Mouse (Mus musculus) olfactory bulb, adult 2 months (tissue): ENCODE measurements around the gene Fgfr2. TPM values are rescaled to one million over a fixed set of nuclear protein-coding genes. Genes with fewer than 3 reads are reported as not detected.

Experiments used
- H3K27ac ChIP-seq: fragments of 200-500 bp; 2 replicates; pipeline ENCODE4 v1.5.1; 2012; ENCODE audit warnings: low read depth, low read length; ENCODE audit not compliant: insufficient read depth
- H3K4me1 ChIP-seq: fragments of 200-500 bp; 2 replicates; pipeline ENCODE4 v1.6.1; 2012; ENCODE audit warnings: low read length; ENCODE audit not compliant: control insufficient read depth, insufficient read depth
- H3K4me3 ChIP-seq: fragments of 200-500 bp; 2 replicates; pipeline ENCODE4 v1.5.1; 2012; ENCODE audit warnings: mild to moderate bottlenecking, low read depth, low read length, moderate library complexity; ENCODE audit not compliant: insufficient read depth
- CTCF ChIP-seq: fragments of 200-500 bp; IDR thresholded peaks from 2 replicates; pipeline ENCODE4 v1.5.1; 2012; ENCODE audit warnings: low read depth, mild to moderate bottlenecking, low read length, moderate library complexity; ENCODE audit not compliant: insufficient read depth
- POLR2A ChIP-seq: fragments of 200-500 bp; IDR thresholded peaks from 2 replicates; pipeline ENCODE4 v1.6.1; 2012; ENCODE audit warnings: mild to moderate bottlenecking, low read depth, low read length, moderate library complexity; ENCODE audit not compliant: insufficient read depth
- WGBS: fragments of 180-500 bp; shearing (Covaris S2); methylation state at CpG from one replicate; pipeline ENCODE4 v1.1.7; 2018; 5-methylcytosine and 5-hydroxymethylcytosine counted together
- polyA plus RNA-seq: library from polyadenylated mRNA; stranded (reverse); fragments of >200 nt; gene quantifications from 2 replicates; pipeline ENCODE4 v1.2.4, GENCODE M21; 2012; ENCODE audit warnings: low replicate concordance; ENCODE audit not compliant: missing spikeins, insufficient read depth, insufficient read length

Gene Fgfr2
- polyA plus RNA-seq, 1 experiment, result not detected

GRCm38 (mm10) chr7:130319799-130320556, 2803.2 kb downstream of the Fgfr2 start:
- H3K27ac ChIP-seq, result peak overlapping the region; percentile 15

GRCm38 (mm10) chr7:130316294-130316693, 2806.9 kb downstream of the Fgfr2 start:
- H3K4me3 ChIP-seq, result no peak overlapping the region
- H3K27ac ChIP-seq, result no peak overlapping the region
- 91% methylated on average over 3 of the region's 3 CpGs for WGBS
- no peak for TF ChIP-seq POLR2A
- no peak for TF ChIP-seq CTCF
- peaks cover 8% of the 10 kb centered on the region for H3K4me1 ChIP-seq

More at GRCm38 (mm10) chr7:130319799-130320556, 2803.2 kb downstream of the Fgfr2 start:
- H3K4me1 ChIP-seq, result peaks cover 8% of the 10 kb centered on the region
- WGBS, result 23% methylated on average over 8 of the region's 8 CpGs
- no peak overlapping the region for H3K4me3 ChIP-seq
- TF ChIP-seq POLR2A (no peak), CTCF (no peak)

GRCm38 (mm10) chr7:130315221-130315620, 2807.9 kb downstream of the Fgfr2 start:
- no peak overlapping the region for H3K4me3 ChIP-seq
- TF ChIP-seq CTCF, result no peak
- TF ChIP-seq POLR2A, result no peak
- peaks cover 6% of the 10 kb centered on the region for H3K4me1 ChIP-seq
- H3K27ac ChIP-seq, result no peak overlapping the region
- WGBS, result 90% methylated on average over 6 of the region's 6 CpGs

- TF ChIP-seq POLR2A (no peak), CTCF (no peak)
- WGBS, result 89% methylated on average over 6 of the region's 6 CpGs
- Histone ChIP-seq H3K27ac (no peak overlapping the region), H3K4me1 (no peaks in the 10 kb centered on the region; the same call in 1 of the 2 replicates), H3K4me3 (no peak overlapping the region)
Measured at GRCm38 (mm10) chr7:130314658-130315057, 2808.5 kb downstream of the Fgfr2 start.

- no peak overlapping the region for H3K4me3 ChIP-seq
- 90% methylated on average over 4 of the region's 4 CpGs for WGBS
- H3K4me1 ChIP-seq, result peaks cover 3% of the 10 kb centered on the region; the same call in 1 of the 2 replicates
- no peak overlapping the region for H3K27ac ChIP-seq
- no peak for TF ChIP-seq CTCF
- no peak for TF ChIP-seq POLR2A
Measured at GRCm38 (mm10) chr7:130311362-130311761, 2811.8 kb downstream of the Fgfr2 start.

- no peak overlapping the region for H3K27ac ChIP-seq
- WGBS, result 80% methylated on average over 2 of the region's 2 CpGs
- no peak overlapping the region for H3K4me3 ChIP-seq
- no peak for TF ChIP-seq CTCF
- TF ChIP-seq POLR2A, result no peak
- peaks cover 3% of the 10 kb centered on the region; the same call in 1 of the 2 replicates for H3K4me1 ChIP-seq
Measured at GRCm38 (mm10) chr7:130309180-130309579, 2814.0 kb downstream of the Fgfr2 start.

- WGBS, result 92% methylated on average over 3 of the region's 3 CpGs
- TF ChIP-seq CTCF, result no peak
- no peak for TF ChIP-seq POLR2A
- H3K4me3 ChIP-seq, result no peak overlapping the region
- H3K4me1 ChIP-seq, result peaks cover 3% of the 10 kb centered on the region; the same call in 1 of the 2 replicates
- H3K27ac ChIP-seq, result no peak overlapping the region
Measured at GRCm38 (mm10) chr7:130307036-130307435, 2816.1 kb downstream of the Fgfr2 start.

GRCm38 (mm10) chr7:130304642-130305041, 2818.5 kb downstream of the Fgfr2 start:
- Histone ChIP-seq H3K4me3 (no peak overlapping the region), H3K4me1 (peaks cover 3% of the 10 kb centered on the region; the same call in 1 of the 2 replicates), H3K27ac (no peak overlapping the region)
- TF ChIP-seq POLR2A, result no peak
- TF ChIP-seq CTCF, result no peak
- WGBS, result 85% methylated on average over 1 of the region's 1 CpGs

- no peaks in the 10 kb centered on the region for H3K4me1 ChIP-seq
- WGBS, result 61% methylated on average over 8 of the region's 8 CpGs
- TF ChIP-seq CTCF (no peak), POLR2A (no peak)
- no peak overlapping the region for H3K4me3 ChIP-seq
- H3K27ac ChIP-seq, result no peak overlapping the region
Measured at GRCm38 (mm10) chr7:130303464-130303863, 2819.7 kb downstream of the Fgfr2 start.
